Mouse (Mus musculus) heart, adult 2 months (tissue): ENCODE results near the gene Lrrc72.

Experiments used
- CTCF ChIP-seq: fragments of 200-600 bp; IDR thresholded peaks from 2 replicates; pipeline ENCODE4 v1.8.1; 2022; ENCODE audit warnings: antibody characterized with exemption, mild to moderate bottlenecking, moderate library complexity
- EP300 ChIP-seq: fragments of 200-500 bp; IDR thresholded peaks from 2 replicates; pipeline ENCODE4 v1.6.1; 2011; ENCODE audit warnings: low read depth, low read length, control low read depth; ENCODE audit not compliant: insufficient read depth
- POLR2A ChIP-seq: fragments of 200-500 bp; IDR thresholded peaks from 2 replicates; pipeline ENCODE4 v1.6.1; 2011; ENCODE audit warnings: mild to moderate bottlenecking, low read depth, low read length, control low read depth; ENCODE audit not compliant: insufficient read depth

GRCm38 (mm10) chr12:36231386-36231785 is 21.8 kb downstream of the Lrrc72 start:
- no peak for TF ChIP-seq CTCF
- no peak for TF ChIP-seq EP300
- TF ChIP-seq POLR2A = no peak
